In genomic region chr17:68017095-68017494, GRCm38 (mm10) we compare ENCODE assay signal across 25 mouse cellular contexts. TPM values are rescaled to one million over a fixed set of nuclear protein-coding genes. Genes with fewer than 3 reads are reported as not detected.
DNase-seq lines count a peak whose midpoint lies in the region; ATAC-seq and TF ChIP-seq lines count a peak whose summit lies in the region.
"Had no signal": no experiment of that assay in that cellular context is flagged by ENCODE, and none has a peak within 500 bp of the region (broad histone marks: within the 10 kb centered on the region; RNA-seq: fewer than 3 reads in every experiment).

No protein-coding gene starts in this region.

- TF ChIP-seq POLR2A in lung, adult 2 months (IDR thresholded peaks at IDR 0.05; ENCODE audit: borderline replicate concordance, extremely low read depth, low read depth, low read length) = no peak

- no peak overlapping the region for H3K4me2 ChIP-seq in forebrain, embryonic 14.5 days (ENCODE audit: low read length)
- no peak overlapping the region for H3K4me2 ChIP-seq in forebrain, embryonic 13.5 days
- no peak overlapping the region for H3K4me2 ChIP-seq in intestine, embryonic 14.5 days (ENCODE audit: low read length)
- no peak overlapping the region for H3K4me2 ChIP-seq in intestine, postnatal 0 days (replicated peaks; ENCODE audit: low read depth)
- no peak overlapping the region for H3K4me2 ChIP-seq in lung, embryonic 15.5 days
- no peak overlapping the region for H3K4me2 ChIP-seq in midbrain, postnatal 0 days (ENCODE audit: low read depth, low read length, poor library complexity, severe bottlenecking)
- H3K4me2 ChIP-seq: forebrain, embryonic 15.5 days; hindbrain, embryonic 13.5 days had no signal

- no peaks in the 10 kb centered on the region for H3K9me3 ChIP-seq in forebrain, embryonic 14.5 days (replicated peaks; ENCODE audit: control insufficient read depth, low read length)
- H3K9me3 ChIP-seq in forebrain, embryonic 13.5 days (replicated peaks) = no peaks in the 10 kb centered on the region
- H3K9me3 ChIP-seq in intestine, embryonic 14.5 days (ENCODE audit: control insufficient read depth, low read length) = no peaks in the 10 kb centered on the region
- H3K9me3 ChIP-seq in intestine, postnatal 0 days (ENCODE audit: control insufficient read depth) = no peaks in the 10 kb centered on the region
- H3K9me3 ChIP-seq in lung, embryonic 15.5 days = no peaks in the 10 kb centered on the region
- H3K9me3 ChIP-seq in midbrain, postnatal 0 days (ENCODE audit: low read length) = no peaks in the 10 kb centered on the region
- H3K9me3 ChIP-seq in midbrain, embryonic 10.5 days (replicated peaks) = no peaks in the 10 kb centered on the region
- H3K9me3 ChIP-seq: forebrain, embryonic 10.5 days; forebrain, embryonic 15.5 days; heart, embryonic 10.5 days; hindbrain, embryonic 13.5 days had no signal

- no peak overlapping the region for H3K9ac ChIP-seq in forebrain, embryonic 14.5 days (ENCODE audit: low read length)
- H3K9ac ChIP-seq in forebrain, embryonic 13.5 days = no peak overlapping the region
- no peak overlapping the region for H3K9ac ChIP-seq in intestine, embryonic 14.5 days (ENCODE audit: low read length)
- no peak overlapping the region for H3K9ac ChIP-seq in intestine, postnatal 0 days (ENCODE audit: low read depth, low read length)
- H3K9ac ChIP-seq in lung, embryonic 15.5 days = no peak overlapping the region
- H3K9ac ChIP-seq in midbrain, postnatal 0 days (replicated peaks; ENCODE audit: low read length, poor library complexity, severe bottlenecking) = no peak overlapping the region
- H3K9ac ChIP-seq: forebrain, embryonic 15.5 days; hindbrain, embryonic 13.5 days had no signal

- H3K4me3 ChIP-seq in forebrain, embryonic 14.5 days (ENCODE audit: low read depth, low read length) = no peak overlapping the region
- H3K4me3 ChIP-seq in forebrain, embryonic 13.5 days = no peak overlapping the region
- H3K4me3 ChIP-seq in intestine, embryonic 14.5 days (ENCODE audit: low read depth, low read length) = no peak overlapping the region
- no peak overlapping the region for H3K4me3 ChIP-seq in intestine, postnatal 0 days (ENCODE audit: low read depth, low read length)
- no peak overlapping the region for H3K4me3 ChIP-seq in lung, embryonic 15.5 days
- no peak overlapping the region for H3K4me3 ChIP-seq in lung, adult 2 months (replicated peaks; ENCODE audit: extremely low read depth, low read depth, low read length)
- no peak overlapping the region for H3K4me3 ChIP-seq in midbrain, postnatal 0 days (ENCODE audit: low read depth, low read length)
- no peak overlapping the region for H3K4me3 ChIP-seq in midbrain, embryonic 10.5 days
- H3K4me3 ChIP-seq: forebrain, embryonic 10.5 days; forebrain, embryonic 15.5 days; heart, adult 2 months; heart, embryonic 10.5 days; hindbrain, embryonic 13.5 days had no signal

- no peak for ATAC-seq in forebrain, embryonic 14.5 days
- no peak for ATAC-seq in forebrain, embryonic 13.5 days
- ATAC-seq in intestine, embryonic 14.5 days (replicated peaks; ENCODE audit: low FRiP score, low TSS enrichment, low read depth) = no peak
- no peak for ATAC-seq in intestine, postnatal 0 days
- peak; percentile 62; the same call in 1 of the 2 replicates for ATAC-seq in lung, embryonic 15.5 days (ENCODE audit: borderline replicate concordance, extremely low read depth, low FRiP score, low TSS enrichment)
- no peak for ATAC-seq in midbrain, postnatal 0 days (ENCODE audit: low FRiP score)
- ATAC-seq: forebrain, embryonic 15.5 days; hindbrain, embryonic 16.5 days; inflammation-experienced regulatory T-cells, adult 6 months; Patski had no signal

- no peak overlapping the region for H3K27ac ChIP-seq in forebrain, embryonic 14.5 days (ENCODE audit: low read depth, low read length)
- no peak overlapping the region for H3K27ac ChIP-seq in forebrain, embryonic 13.5 days
- 0 out of 2 replicates have a peak overlapping the region, but pooled peaks have one; percentile 4 for H3K27ac ChIP-seq in intestine, embryonic 14.5 days (ENCODE audit: low read depth)
- H3K27ac ChIP-seq in intestine, postnatal 0 days (ENCODE audit: low read depth, low read length) = no peak overlapping the region
- 0 out of 2 replicates have a peak overlapping the region, but pooled peaks have one; percentile 1 for H3K27ac ChIP-seq in lung, embryonic 15.5 days
- no peak overlapping the region for H3K27ac ChIP-seq in midbrain, postnatal 0 days (ENCODE audit: low read depth, low read length)
- H3K27ac ChIP-seq in midbrain, embryonic 10.5 days (replicated peaks) = no peak overlapping the region
- H3K27ac ChIP-seq: forebrain, embryonic 10.5 days; forebrain, embryonic 15.5 days; heart, adult 2 months; heart, embryonic 10.5 days; hindbrain, embryonic 13.5 days had no signal

- TF ChIP-seq CTCF in intestine, postnatal 0 days (IDR thresholded peaks at IDR 0.05; ENCODE audit: low read depth) = no peak
- TF ChIP-seq CTCF in lung, adult 2 months (IDR thresholded peaks at IDR 0.05; ENCODE audit: insufficient read depth, low read length) = no peak
- TF ChIP-seq CTCF in midbrain, postnatal 0 days (IDR thresholded peaks at IDR 0.05) = no peak

- H3K4me1 ChIP-seq in forebrain, embryonic 14.5 days (ENCODE audit: control insufficient read depth, insufficient read depth, low read length) = no peaks in the 10 kb centered on the region
- no peaks in the 10 kb centered on the region for H3K4me1 ChIP-seq in forebrain, embryonic 13.5 days
- peaks cover 4% of the 10 kb centered on the region; the same call in 1 of the 2 replicates for H3K4me1 ChIP-seq in intestine, embryonic 14.5 days (replicated peaks; ENCODE audit: control insufficient read depth, insufficient read depth, low read length)
- no peaks in the 10 kb centered on the region for H3K4me1 ChIP-seq in intestine, postnatal 0 days (replicated peaks; ENCODE audit: control insufficient read depth, insufficient read depth, low read length)
- peaks cover 19% of the 10 kb centered on the region for H3K4me1 ChIP-seq in lung, embryonic 15.5 days
- no peaks in the 10 kb centered on the region for H3K4me1 ChIP-seq in lung, adult 2 months (ENCODE audit: control insufficient read depth, insufficient read depth, low read length)
- no peaks in the 10 kb centered on the region for H3K4me1 ChIP-seq in midbrain, postnatal 0 days (ENCODE audit: insufficient read depth, low read length)
- H3K4me1 ChIP-seq in midbrain, embryonic 10.5 days = no peaks in the 10 kb centered on the region
- H3K4me1 ChIP-seq: forebrain, embryonic 10.5 days; forebrain, embryonic 15.5 days; heart, embryonic 10.5 days had no signal

- peak; percentile 32 for DNase-seq in forebrain, embryonic 14.5 days (ENCODE audit: low spot score)
- no peak for DNase-seq in intestine, embryonic 14.5 days (ENCODE audit: low spot score)
- DNase-seq in lung, adult 2 months = no peak
- DNase-seq in midbrain, postnatal 0 days (ENCODE audit: low spot score) = peak; percentile 18
- DNase-seq in midbrain, embryonic 10.5 days (ENCODE audit: low spot score) = no peak
- DNase-seq: adrenal gland, postnatal 10 days; adrenal gland, postnatal 36 days; B cell, adult 2 months; cerebellum, adult 11 months; cerebellum, adult 8-10 months; cerebellum, postnatal 14 days; gastrocnemius, postnatal 25 days; heart, adult 2 months had no signal

- no peaks in the 10 kb centered on the region for H3K36me3 ChIP-seq in forebrain, embryonic 14.5 days (ENCODE audit: control insufficient read depth, insufficient read depth, low read length)
- H3K36me3 ChIP-seq in forebrain, embryonic 13.5 days (ENCODE audit: poor library complexity, severe bottlenecking) = no peaks in the 10 kb centered on the region
- no peaks in the 10 kb centered on the region for H3K36me3 ChIP-seq in intestine, embryonic 14.5 days (ENCODE audit: control insufficient read depth, insufficient read depth, low read length)
- H3K36me3 ChIP-seq in intestine, postnatal 0 days (ENCODE audit: control insufficient read depth, insufficient read depth) = no peaks in the 10 kb centered on the region
- H3K36me3 ChIP-seq in lung, embryonic 15.5 days = no peaks in the 10 kb centered on the region
- H3K36me3 ChIP-seq in midbrain, postnatal 0 days (ENCODE audit: insufficient read depth, low read length) = no peaks in the 10 kb centered on the region
- no peaks in the 10 kb centered on the region for H3K36me3 ChIP-seq in midbrain, embryonic 10.5 days
- H3K36me3 ChIP-seq: forebrain, embryonic 10.5 days; forebrain, embryonic 15.5 days; G1E; heart, embryonic 10.5 days; hindbrain, embryonic 13.5 days had no signal

- 60% methylated on average over 3 of the region's 3 CpGs for WGBS in forebrain, embryonic 14.5 days
- WGBS in forebrain, embryonic 13.5 days = 64% methylated on average over 3 of the region's 3 CpGs
- 25% methylated on average over 3 of the region's 3 CpGs for WGBS in intestine, embryonic 14.5 days
- WGBS in intestine, postnatal 0 days = 47% methylated on average over 3 of the region's 3 CpGs
- 13% methylated on average over 3 of the region's 3 CpGs for WGBS in lung, embryonic 15.5 days
- WGBS in lung, adult 2 months = 57% methylated on average over 3 of the region's 3 CpGs
- WGBS in midbrain, postnatal 0 days = 55% methylated on average over 3 of the region's 3 CpGs
- WGBS in midbrain, embryonic 10.5 days = 81% methylated on average over 3 of the region's 3 CpGs

- no peaks in the 10 kb centered on the region for H3K27me3 ChIP-seq in forebrain, embryonic 14.5 days (replicated peaks; ENCODE audit: control insufficient read depth, insufficient read depth, low read length)
- no peaks in the 10 kb centered on the region for H3K27me3 ChIP-seq in forebrain, embryonic 13.5 days
- H3K27me3 ChIP-seq in intestine, embryonic 14.5 days (replicated peaks; ENCODE audit: control insufficient read depth, insufficient read depth, low read length) = no peaks in the 10 kb centered on the region
- no peaks in the 10 kb centered on the region for H3K27me3 ChIP-seq in intestine, postnatal 0 days (replicated peaks; ENCODE audit: control insufficient read depth, insufficient read depth, low read length)
- no peaks in the 10 kb centered on the region for H3K27me3 ChIP-seq in lung, embryonic 15.5 days
- no peaks in the 10 kb centered on the region for H3K27me3 ChIP-seq in midbrain, postnatal 0 days (ENCODE audit: insufficient read depth, low read length)
- no peaks in the 10 kb centered on the region for H3K27me3 ChIP-seq in midbrain, embryonic 10.5 days (ENCODE audit: low read depth, poor library complexity, severe bottlenecking)
- H3K27me3 ChIP-seq: CH12.LX; forebrain, embryonic 15.5 days; hindbrain, embryonic 13.5 days; Patski had no signal

RNA-seq across cellular contexts. Expression of gene Arhgap28, which starts 13.2 kb away (rescaled TPM):
- 5.4 and 6.6 TPM in 2 replicates for polyA plus RNA-seq in forebrain, embryonic 14.5 days (2014; fragmentation: Nextera tagmentation; extraction: Ambion mirVana)
- polyA plus RNA-seq in forebrain, embryonic 13.5 days (2015; fragmentation: Nextera tagmentation; extraction: Ambion mirVana) = 4.5 and 5.3 TPM in 2 replicates
- polyA plus RNA-seq in intestine, embryonic 14.5 days (2014; fragmentation: Nextera tagmentation; extraction: Ambion mirVana) = 29.9 and 36.3 TPM in 2 replicates
- 3.8 and 3.9 TPM in 2 replicates for polyA plus RNA-seq in intestine, postnatal 0 days (2015; fragmentation: Nextera tagmentation; extraction: Ambion mirVana)
- polyA plus RNA-seq in lung, embryonic 15.5 days (2015; fragmentation: Nextera tagmentation; extraction: Ambion mirVana) = 46.1 and 47.2 TPM in 2 replicates
- 4.8 and 7.4 TPM in 2 replicates for polyA plus RNA-seq in lung, adult 2 months (2012; rRNA removed)
- total RNA-seq in midbrain, postnatal 0 days (2014; rRNA removed) = 5.1 and 6.6 TPM in 2 replicates
- polyA plus RNA-seq in midbrain, postnatal 0 days (2015; fragmentation: Nextera tagmentation; extraction: Ambion mirVana) = 2.8 and 2.9 TPM in 2 replicates
- 24.9 and 26.3 TPM in 2 replicates for polyA plus RNA-seq in midbrain, embryonic 10.5 days (2016; fragmentation: Nextera tagmentation; extraction: Ambion mirVana)
- total RNA-seq: CH12.LX had no signal
- polyA plus RNA-seq: G1E; inflammation-experienced regulatory T-cells, adult 6 months had no signal

Comparison
In these comparisons a context has a peak if more than half of its experiments do, and no peak if none do; other contexts are left out.
1. DNase-seq: peak in forebrain, embryonic 14.5 days (single experiment) and midbrain, postnatal 0 days (single experiment); none in intestine, embryonic 14.5 days (single experiment), lung, adult 2 months (single experiment) and midbrain, embryonic 10.5 days (single experiment).
2. H3K27ac ChIP-seq: peak in intestine, embryonic 14.5 days (single experiment) and lung, embryonic 15.5 days (single experiment); none in forebrain, embryonic 14.5 days (single experiment), forebrain, embryonic 13.5 days (single experiment), intestine, postnatal 0 days (single experiment), midbrain, postnatal 0 days (single experiment) and midbrain, embryonic 10.5 days (single experiment).